Mouse (Mus musculus): ENCODE data around the gene Rhbdf1. TPM values are rescaled to one million over a fixed set of nuclear protein-coding genes. Genes with fewer than 3 reads are reported as not detected.

The Rhbdf1 gene
- polyA plus RNA-seq, 1 experiment from 2014 or later = 14.1 TPM

- Histone ChIP-seq H3K27me3 (ENCODE audit: control insufficient read depth, insufficient read depth, low read length) (no peaks in the 10 kb centered on the region), H3K9ac (ENCODE audit: low read length) (no peak overlapping the region), H3K4me1 (ENCODE audit: control insufficient read depth, insufficient read depth, low read length) (no peaks in the 10 kb centered on the region), H3K9me3 (ENCODE audit: control insufficient read depth, low read length) (no peaks in the 10 kb centered on the region), H3K4me2 (no peak overlapping the region), H3K4me3 (ENCODE audit: low read depth, low read length) (no peak overlapping the region), H3K27ac (ENCODE audit: low read depth, low read length) (no peak overlapping the region), H3K36me3 (ENCODE audit: control insufficient read depth, insufficient read depth, low read length) (peaks cover 5% of the 10 kb centered on the region)
- 83% methylated on average over 3 of the region's 3 CpGs for WGBS
- ATAC-seq (ENCODE audit: low FRiP score) (no peak), DNase-seq (ENCODE audit: low spot score, missing footprints) (no peak)
Measured at GRCm38 (mm10) chr11:32235646-32236045, 13.5 kb upstream of the Rhbdf1 start.

GRCm38 (mm10) chr11:32234816-32235485 lies 12.9 kb upstream of the Rhbdf1 start:
- Histone ChIP-seq H3K9me3 (ENCODE audit: control insufficient read depth, low read length) (no peaks in the 10 kb centered on the region), H3K4me3 (ENCODE audit: low read depth, low read length) (no peak overlapping the region), H3K27me3 (ENCODE audit: control insufficient read depth, insufficient read depth, low read length) (no peaks in the 10 kb centered on the region), H3K4me2 (no peak overlapping the region), H3K27ac (ENCODE audit: low read depth, low read length) (no peak overlapping the region), H3K36me3 (ENCODE audit: control insufficient read depth, insufficient read depth, low read length) (peaks cover 5% of the 10 kb centered on the region), H3K4me1 (ENCODE audit: control insufficient read depth, insufficient read depth, low read length) (no peaks in the 10 kb centered on the region), H3K9ac (ENCODE audit: low read length) (no peak overlapping the region)
- no peak for ATAC-seq (ENCODE audit: low FRiP score)
- WGBS = 92% methylated on average over 6 of the region's 6 CpGs
- peak; percentile 54 for DNase-seq (ENCODE audit: low spot score, missing footprints)

GRCm38 (mm10) chr11:32233895-32234294 lies 11.8 kb upstream of the Rhbdf1 start:
- Histone ChIP-seq H3K4me1 (ENCODE audit: control insufficient read depth, insufficient read depth, low read length) (no peaks in the 10 kb centered on the region), H3K27ac (ENCODE audit: low read depth, low read length) (no peak overlapping the region), H3K9me3 (ENCODE audit: control insufficient read depth, low read length) (no peaks in the 10 kb centered on the region), H3K36me3 (ENCODE audit: control insufficient read depth, insufficient read depth, low read length) (peaks cover 8% of the 10 kb centered on the region), H3K9ac (ENCODE audit: low read length) (no peak overlapping the region), H3K4me2 (no peak overlapping the region), H3K4me3 (ENCODE audit: low read depth, low read length) (no peak overlapping the region), H3K27me3 (ENCODE audit: control insufficient read depth, insufficient read depth, low read length) (no peaks in the 10 kb centered on the region)
- 94% methylated on average over 3 of the region's 3 CpGs for WGBS
- peak; percentile 64 for DNase-seq (ENCODE audit: low spot score, missing footprints)
- ATAC-seq (ENCODE audit: low FRiP score) = no peak

DNA sequence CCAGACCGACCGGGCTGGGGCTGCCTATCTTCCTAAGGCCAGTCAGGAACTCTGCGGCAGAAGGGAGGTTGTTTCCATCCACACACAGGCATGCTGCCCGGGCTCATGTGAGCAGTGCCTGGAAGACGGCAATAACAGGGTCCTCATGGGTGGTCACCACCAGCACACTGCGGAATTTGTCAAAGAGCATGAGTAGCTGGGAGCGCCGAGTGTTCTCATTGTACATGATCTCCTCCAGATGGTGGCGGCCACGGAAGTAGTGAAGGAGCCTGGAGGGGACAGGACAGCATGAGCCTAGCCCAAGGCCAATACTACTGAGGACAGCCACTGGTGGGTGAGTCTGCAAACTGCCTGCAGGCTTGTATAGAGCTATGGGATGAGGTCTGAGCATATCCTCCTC lies 10.7 kb upstream of the Rhbdf1 start:
- ATAC-seq (ENCODE audit: low FRiP score) (peak; percentile 41; the same call in 1 of the 2 replicates), DNase-seq (ENCODE audit: low spot score, missing footprints) (no peak)
- H3K4me1 ChIP-seq (ENCODE audit: control insufficient read depth, insufficient read depth, low read length) = no peaks in the 10 kb centered on the region
- no peaks in the 10 kb centered on the region for H3K9me3 ChIP-seq (ENCODE audit: control insufficient read depth, low read length)
- H3K27me3 ChIP-seq (ENCODE audit: control insufficient read depth, insufficient read depth, low read length) = no peaks in the 10 kb centered on the region
- H3K27ac ChIP-seq (ENCODE audit: low read depth, low read length) = no peak overlapping the region
- H3K4me3 ChIP-seq (ENCODE audit: low read depth, low read length) = no peak overlapping the region
- H3K36me3 ChIP-seq (ENCODE audit: control insufficient read depth, insufficient read depth, low read length) = peaks cover 8% of the 10 kb centered on the region
- 87% methylated on average over 10 of the region's 10 CpGs for WGBS
- H3K9ac ChIP-seq (ENCODE audit: low read length) = no peak overlapping the region
- no peak overlapping the region for H3K4me2 ChIP-seq

DNA sequence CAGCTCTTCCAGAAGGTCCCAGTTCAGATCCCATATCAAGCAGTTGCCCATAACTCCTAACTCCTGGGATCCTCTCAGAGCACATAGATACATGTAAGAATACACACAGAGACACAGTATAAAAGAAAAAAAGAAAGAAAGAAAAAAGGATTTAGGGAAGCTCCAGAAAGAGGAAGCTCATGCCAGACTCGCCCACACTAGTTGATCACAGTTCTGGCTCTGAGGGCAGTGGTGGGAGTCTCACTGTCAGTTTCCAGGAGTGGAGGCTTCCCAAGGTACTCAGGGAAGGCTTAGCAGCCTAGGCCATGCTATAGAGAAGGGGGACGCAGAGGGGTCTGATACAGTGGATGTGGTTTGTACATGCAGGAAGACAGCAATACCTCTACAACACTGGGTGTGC lies 9.0 kb upstream of the Rhbdf1 start:
- WGBS = 89% methylated on average over 2 of the region's 2 CpGs
- H3K4me3 ChIP-seq (ENCODE audit: low read depth, low read length) = no peak overlapping the region
- no peak overlapping the region for H3K9ac ChIP-seq (ENCODE audit: low read length)
- ATAC-seq (ENCODE audit: low FRiP score) (no peak), DNase-seq (ENCODE audit: low spot score, missing footprints) (no peak)
- no peak overlapping the region for H3K4me2 ChIP-seq
- H3K36me3 ChIP-seq (ENCODE audit: control insufficient read depth, insufficient read depth, low read length) = peaks cover 8% of the 10 kb centered on the region
- no peaks in the 10 kb centered on the region for H3K27me3 ChIP-seq (ENCODE audit: control insufficient read depth, insufficient read depth, low read length)
- no peak overlapping the region for H3K27ac ChIP-seq (ENCODE audit: low read depth, low read length)
- peaks cover 8% of the 10 kb centered on the region for H3K4me1 ChIP-seq (ENCODE audit: control insufficient read depth, insufficient read depth, low read length)
- no peaks in the 10 kb centered on the region for H3K9me3 ChIP-seq (ENCODE audit: control insufficient read depth, low read length)

DNA sequence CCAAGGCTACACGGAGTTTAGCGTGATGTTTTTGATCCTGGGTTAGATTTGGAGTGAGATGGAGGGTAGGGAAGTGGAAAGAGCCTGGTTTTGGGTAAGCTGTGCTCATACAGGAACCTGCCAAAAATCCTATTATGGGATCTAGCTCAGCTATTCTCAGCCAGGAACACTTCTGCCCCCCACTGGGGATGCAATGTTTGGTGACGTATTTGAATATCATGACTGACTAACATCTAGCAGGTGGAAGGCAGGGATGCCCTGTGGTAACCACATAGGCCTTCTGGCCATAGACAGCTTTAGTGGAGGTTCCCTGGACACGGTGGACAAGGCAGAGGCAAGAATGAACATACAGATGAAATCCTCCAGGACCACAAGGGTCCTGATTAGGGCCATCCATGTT lies 8.1 kb upstream of the Rhbdf1 start:
- WGBS = 83% methylated on average over 4 of the region's 4 CpGs
- Histone ChIP-seq H3K9ac (ENCODE audit: low read length) (no peak overlapping the region), H3K27ac (ENCODE audit: low read depth, low read length) (no peak overlapping the region), H3K4me3 (ENCODE audit: low read depth, low read length) (no peak overlapping the region), H3K36me3 (ENCODE audit: control insufficient read depth, insufficient read depth, low read length) (peaks cover 8% of the 10 kb centered on the region), H3K4me1 (ENCODE audit: control insufficient read depth, insufficient read depth, low read length) (peaks cover 8% of the 10 kb centered on the region), H3K4me2 (no peak overlapping the region), H3K27me3 (ENCODE audit: control insufficient read depth, insufficient read depth, low read length) (no peaks in the 10 kb centered on the region), H3K9me3 (ENCODE audit: control insufficient read depth, low read length) (no peaks in the 10 kb centered on the region)
- ATAC-seq (ENCODE audit: low FRiP score) (no peak), DNase-seq (ENCODE audit: low spot score, missing footprints) (no peak)

DNA sequence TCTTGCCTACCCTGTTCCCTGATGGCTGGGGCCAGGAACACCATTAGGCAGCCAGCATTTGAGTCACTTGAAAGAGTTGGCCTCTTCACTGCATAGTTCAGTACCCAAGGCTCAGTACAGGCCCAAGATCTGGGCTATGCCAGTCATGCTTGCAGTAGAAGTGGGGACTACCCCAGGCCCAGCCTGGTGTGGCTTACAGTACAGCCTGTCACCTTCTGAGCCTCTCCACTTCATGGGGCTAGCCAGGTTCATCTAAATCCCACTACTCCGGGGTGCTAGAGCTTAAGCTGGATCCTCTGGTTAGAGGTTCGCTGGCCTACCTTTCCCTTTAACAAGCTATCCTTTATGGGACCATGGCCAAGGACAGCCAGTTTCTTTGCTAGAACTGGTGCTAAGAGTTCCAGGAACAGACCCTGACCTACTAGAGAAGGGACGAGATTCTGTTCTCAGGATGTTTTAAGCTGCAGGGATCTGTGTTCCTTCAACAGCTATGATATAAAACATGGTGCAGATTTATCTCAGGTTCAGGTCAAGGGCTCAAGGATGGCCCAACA lies 6.3 kb upstream of the Rhbdf1 start:
- peak; percentile 62 for DNase-seq (ENCODE audit: low spot score, missing footprints)
- Histone ChIP-seq H3K27me3 (ENCODE audit: control insufficient read depth, insufficient read depth, low read length) (peaks cover 3% of the 10 kb centered on the region; the same call in 1 of the 2 replicates), H3K27ac (ENCODE audit: low read depth, low read length) (no peak overlapping the region), H3K36me3 (ENCODE audit: control insufficient read depth, insufficient read depth, low read length) (peaks cover 6% of the 10 kb centered on the region), H3K9ac (ENCODE audit: low read length) (no peak overlapping the region), H3K9me3 (ENCODE audit: control insufficient read depth, low read length) (no peaks in the 10 kb centered on the region), H3K4me2 (no peak overlapping the region), H3K4me3 (ENCODE audit: low read depth, low read length) (no peak overlapping the region), H3K4me1 (ENCODE audit: control insufficient read depth, insufficient read depth, low read length) (peaks cover 8% of the 10 kb centered on the region)
- 91% methylated on average over 3 of the region's 3 CpGs for WGBS
- no peak for ATAC-seq (ENCODE audit: low FRiP score)

DNA sequence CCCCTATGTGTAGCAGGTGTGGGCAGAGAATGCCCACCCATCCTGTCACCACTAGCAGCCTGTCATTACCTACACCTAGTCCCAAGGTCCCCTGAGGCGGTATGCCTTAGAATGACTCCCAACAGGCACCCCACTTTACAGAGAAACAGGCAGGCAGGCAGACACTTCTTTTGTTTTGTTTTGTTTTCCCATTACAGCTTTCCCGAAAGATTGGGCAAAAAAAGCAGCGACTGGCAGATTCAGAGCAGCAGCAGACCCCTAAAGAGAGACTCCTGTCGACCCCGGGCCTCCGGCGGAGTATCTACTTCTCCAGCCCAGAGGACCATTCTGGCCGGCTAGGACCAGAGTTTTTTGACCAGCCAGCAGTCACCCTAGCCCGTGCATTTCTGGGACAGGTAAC lies 5.5 kb upstream of the Rhbdf1 start:
- no peaks in the 10 kb centered on the region for H3K9me3 ChIP-seq (ENCODE audit: control insufficient read depth, low read length)
- H3K27me3 ChIP-seq (ENCODE audit: control insufficient read depth, insufficient read depth, low read length) = peaks cover 11% of the 10 kb centered on the region
- no peak overlapping the region for H3K27ac ChIP-seq (ENCODE audit: low read depth, low read length)
- 92% methylated on average over 9 of the region's 9 CpGs for WGBS
- ATAC-seq (ENCODE audit: low FRiP score) = no peak
- no peak overlapping the region for H3K4me3 ChIP-seq (ENCODE audit: low read depth, low read length)
- peaks cover 5% of the 10 kb centered on the region; the same call in 1 of the 2 replicates for H3K36me3 ChIP-seq (ENCODE audit: control insufficient read depth, insufficient read depth, low read length)
- no peak overlapping the region for H3K4me2 ChIP-seq
- H3K9ac ChIP-seq (ENCODE audit: low read length) = peak overlapping the region; percentile 83; the same call in 1 of the 2 replicates
- H3K4me1 ChIP-seq (ENCODE audit: control insufficient read depth, insufficient read depth, low read length) = peaks cover 13% of the 10 kb centered on the region
- DNase-seq (ENCODE audit: low spot score, missing footprints) = no peak

- Histone ChIP-seq H3K9me3 (ENCODE audit: control insufficient read depth, low read length) (no peaks in the 10 kb centered on the region), H3K36me3 (ENCODE audit: control insufficient read depth, insufficient read depth, low read length) (0 out of 2 replicates have a peak, but pooled peaks cover 5% of the 10 kb centered on the region), H3K27me3 (ENCODE audit: control insufficient read depth, insufficient read depth, low read length) (peaks cover 15% of the 10 kb centered on the region), H3K4me1 (ENCODE audit: control insufficient read depth, insufficient read depth, low read length) (peaks cover 18% of the 10 kb centered on the region), H3K9ac (ENCODE audit: low read length) (peak overlapping the region; percentile 83), H3K4me2 (peak overlapping the region; percentile 81), H3K27ac (ENCODE audit: low read depth, low read length) (no peak overlapping the region), H3K4me3 (ENCODE audit: low read depth, low read length) (peak overlapping the region; percentile 71)
- ATAC-seq (ENCODE audit: low FRiP score) = no peak
- 21% methylated on average over 1 of the region's 1 CpGs for WGBS
- no peak for DNase-seq (ENCODE audit: low spot score, missing footprints)
Measured at GRCm38 (mm10) chr11:32227041-32227440, 4.9 kb upstream of the Rhbdf1 start.

All from midbrain, embryonic 11.5 days (tissue).